Mouse (Mus musculus): ENCODE data around the gene 4930522L14Rik. TPM values are rescaled to one million over a fixed set of nuclear protein-coding genes. Genes with fewer than 3 reads are reported as not detected.

4930522L14Rik gene
- polyA plus RNA-seq (2017; shearing (Covaris generic)): 10 to 100 TPM; 17.1 to 17.3 TPM

GRCm38 (mm10) chr5:109751391-109752071 is at the start of gene 4930522L14Rik:
Gene 4930522L14Rik, minus strand, starts transcription at chr5:109751886.

GRCm38 (mm10) chr5:109690537-109691201 is 61.0 kb downstream of the 4930522L14Rik start, which contains the start of gene 5430403G16Rik:
Gene 5430403G16Rik, minus strand, starts transcription at chr5:109691041.

Other genes with a start within 250 kb of the 4930522L14Rik start
- gene Crlf2, start 192.9 kb downstream of the 4930522L14Rik start, polyA plus RNA-seq (2017; shearing (Covaris generic)): 100 to 1,000 TPM in 1 of 2 experiments, 10 to 100 TPM in 1; 65.1 to 108 TPM
- gene 5430403G16Rik, start 60.8 kb downstream of the 4930522L14Rik start, polyA plus RNA-seq (2017; shearing (Covaris generic)): 1 to 10 TPM; 5.8 to 6.2 TPM
- 10 to 100 TPM; 15.2 to 19.7 TPM for gene Gm15446, start 171.5 kb upstream of the 4930522L14Rik start, polyA plus RNA-seq (2017; shearing (Covaris generic))
- gene Zfp932, start 244.6 kb upstream of the 4930522L14Rik start, polyA plus RNA-seq (2017; shearing (Covaris generic)): 10 to 100 TPM; 23.6 to 25.6 TPM

All from activated CD4-positive, CD25-positive, alpha-beta regulatory T cell (primary cell).